In genomic region chr5:27075131-27075591, GRCm38 (mm10) we compare ENCODE assay signal across 10 mouse cellular contexts.
DNase-seq lines count a peak whose midpoint lies in the region; ATAC-seq and TF ChIP-seq lines count a peak whose summit lies in the region.
"Had no signal": no experiment of that assay in that cellular context is flagged by ENCODE, and none has a peak within 500 bp of the region (broad histone marks: within the 10 kb centered on the region; RNA-seq: fewer than 3 reads in every experiment).

No protein-coding gene starts in this region.

- ATAC-seq in lung, postnatal 0 days = no peak

- H3K4me1 ChIP-seq in lung, postnatal 0 days (ENCODE audit: insufficient read depth, low read depth, low read length) = no peaks in the 10 kb centered on the region
- H3K4me1 ChIP-seq: embryonic facial prominence, embryonic 15.5 days had no signal

- no peak overlapping the region for H3K27ac ChIP-seq in lung, postnatal 0 days (ENCODE audit: low read length)
- H3K27ac ChIP-seq: embryonic facial prominence, embryonic 15.5 days; macrophage had no signal

- no peak for TF ChIP-seq EP300 in lung, postnatal 0 days (IDR thresholded peaks at IDR 0.05)

- H3K9me3 ChIP-seq in lung, postnatal 0 days (ENCODE audit: low read length) = no peaks in the 10 kb centered on the region
- H3K9me3 ChIP-seq: embryonic facial prominence, embryonic 15.5 days had no signal

- H3K4me2 ChIP-seq in lung, postnatal 0 days (replicated peaks; ENCODE audit: low read depth, low read length) = no peak overlapping the region
- H3K4me2 ChIP-seq: embryonic facial prominence, embryonic 15.5 days had no signal

- H3K4me3 ChIP-seq in lung, postnatal 0 days (ENCODE audit: low read depth, low read length) = no peak overlapping the region
- H3K4me3 ChIP-seq: embryonic facial prominence, embryonic 15.5 days had no signal

- peak; percentile 58 for TF ChIP-seq CTCF in lung, postnatal 0 days (IDR thresholded peaks at IDR 0.05)

- 18% methylated on average over 8 of the region's 8 CpGs for WGBS in lung, postnatal 0 days

- H3K27me3 ChIP-seq in lung, postnatal 0 days (replicated peaks; ENCODE audit: insufficient read depth, low read length) = no peaks in the 10 kb centered on the region
- H3K27me3 ChIP-seq: embryonic facial prominence, embryonic 15.5 days had no signal

- no peaks in the 10 kb centered on the region for H3K36me3 ChIP-seq in lung, postnatal 0 days (ENCODE audit: insufficient read depth, low read length)
- H3K36me3 ChIP-seq: embryonic facial prominence, embryonic 15.5 days had no signal

- peak; percentile 9 for DNase-seq in urinary bladder, postnatal 14 days (ENCODE audit: low spot score)
- DNase-seq in urinary bladder, adult 2 months (ENCODE audit: low spot score) = no peak
- peak; percentile 71 for DNase-seq in cerebellum, adult 8-10 months
- DNase-seq in forelimb bud, embryonic 11.5 days (ENCODE audit: low read depth, low spot score) = peak; percentile 46
- peak; percentile 16 for DNase-seq in kidney, postnatal 14 days
- peak; percentile 17 for DNase-seq in lung, postnatal 0 days (ENCODE audit: low spot score)
- DNase-seq in right cerebral cortex, adult 18-20 months = peak; percentile 74
- DNase-seq in MN1 (ENCODE audit: low spot score) = no peak

- H3K9ac ChIP-seq in lung, postnatal 0 days (replicated peaks; ENCODE audit: low read depth) = no peak overlapping the region
- H3K9ac ChIP-seq: embryonic facial prominence, embryonic 15.5 days had no signal

Comparison
In these comparisons a context has a peak if more than half of its experiments do, and no peak if none do; other contexts are left out.
1. DNase-seq: peak in urinary bladder, postnatal 14 days (single experiment), cerebellum, adult 8-10 months (single experiment), forelimb bud, embryonic 11.5 days (single experiment), kidney, postnatal 14 days (single experiment), lung, postnatal 0 days (single experiment) and right cerebral cortex, adult 18-20 months (single experiment); none in urinary bladder, adult 2 months (single experiment) and MN1 (single experiment).